8 mouse cellular contexts compared by ENCODE assay signal in genomic region chr4:132776764-132777163, GRCm38 (mm10). TPM values are rescaled to one million over a fixed set of nuclear protein-coding genes. Genes with fewer than 3 reads are reported as not detected.
DNase-seq lines count a peak whose midpoint lies in the region; ATAC-seq and TF ChIP-seq lines count a peak whose summit lies in the region.

No protein-coding gene starts in this region.

- intact Hi-C loops in gastrocnemius, adult 2 months (cut with DNase I), result loop anchor here (5.0 kb wide), 1 partner anchor 156 kb away; no protein-coding TSS in a partner anchor

- DNase-seq in 416B (ENCODE audit: low read depth), result peak; percentile 70
- peak; percentile 52 for DNase-seq in brain, embryonic 14.5 days (ENCODE audit: low read depth)
- DNase-seq in gastrocnemius, adult 2 months, result peak; percentile 70
- DNase-seq in layer of hippocampus, adult 8-10 months (ENCODE audit: low spot score in 2 of 2), result peak; percentile 42 to 77
- DNase-seq in lung, postnatal 36 days, result peak; percentile 88
- peak; percentile 71 to 87 for DNase-seq in spleen, adult 18-20 months

- no peak overlapping the region for H3K4me3 ChIP-seq in gastrocnemius, adult 2 months

- H3K27ac ChIP-seq in gastrocnemius, adult 2 months, result no peak overlapping the region

- peak; percentile 45 for ATAC-seq in CD4-positive, CD25-positive, alpha-beta regulatory T cell, adult 4 months
- ATAC-seq in inflammation-experienced regulatory T-cells, adult 6 months, result no peak

- TF ChIP-seq POLR2A in brain, embryonic 14.5 days (IDR thresholded peaks at IDR 0.05; ENCODE audit: borderline replicate concordance, extremely low read depth, insufficient read depth, insufficient read length, poor library complexity, severe bottlenecking), result no peak

- TF ChIP-seq CTCF in brain, embryonic 14.5 days (IDR thresholded peaks at IDR 0.05; ENCODE audit: borderline replicate concordance, extremely low read depth, insufficient read depth, insufficient read length), result peak; percentile 60
- peak; percentile 64 for TF ChIP-seq CTCF in gastrocnemius, adult 2 months (IDR thresholded peaks at IDR 0.05)

RNA-seq across cellular contexts. Expression of gene Rpa2, which starts 8.6 kb away (rescaled TPM):
- polyA plus RNA-seq in CD4-positive, CD25-positive, alpha-beta regulatory T cell, adult 4 months (2017; shearing (Covaris generic)), result 10 to 100 TPM; 64.3 to 66.9 TPM
- 29.6 and 46.6 TPM in 2 replicates for polyA plus RNA-seq in brain, embryonic 14.5 days (2012; rRNA removed)
- 10 to 100 TPM; 14.2 to 16.3 TPM for total RNA-seq in gastrocnemius, adult 2 months (2021)
- 10 to 100 TPM; 13.3 to 15.7 (median 15.1) TPM for total RNA-seq in layer of hippocampus, adult 8-10 months (2022)
- 100 to 1,000 TPM in 1 of 3 experiments, 10 to 100 TPM in 2; 61.0 to 124 (median 76.1) TPM for polyA plus RNA-seq in inflammation-experienced regulatory T-cells, adult 6 months (2017; shearing (Covaris generic))

RNA-seq across cellular contexts. Expression of gene Themis2, which starts 19.4 kb away (rescaled TPM):
- 1 to 10 TPM in 1 of 2 experiments, under 1 TPM in 1; 0.24 to 1.1 TPM for polyA plus RNA-seq in CD4-positive, CD25-positive, alpha-beta regulatory T cell, adult 4 months (2017; shearing (Covaris generic))
- polyA plus RNA-seq in brain, embryonic 14.5 days (2012; rRNA removed), result 0.38 and 0.90 TPM in 2 replicates
- total RNA-seq in gastrocnemius, adult 2 months (2021), result under 1 TPM; 0.69 to 0.70 TPM
- total RNA-seq in layer of hippocampus, adult 8-10 months (2022), result 1 to 10 TPM in 2 of 4 experiments, under 1 TPM in 2; 0.62 to 3.9 (median 1.6) TPM
- 1 to 10 TPM in 1 of 3 experiments, under 1 TPM in 2; 0.56 to 5.8 (median 0.71) TPM for polyA plus RNA-seq in inflammation-experienced regulatory T-cells, adult 6 months (2017; shearing (Covaris generic))

RNA-seq across cellular contexts. Expression of gene Smpdl3b, which starts 19.7 kb away (rescaled TPM):
- 1 to 10 TPM in 1 of 2 experiments, under 1 TPM in 1; 0.96 to 1.8 TPM for polyA plus RNA-seq in CD4-positive, CD25-positive, alpha-beta regulatory T cell, adult 4 months (2017; shearing (Covaris generic))
- 0.78 and 1.1 TPM in 2 replicates for polyA plus RNA-seq in brain, embryonic 14.5 days (2012; rRNA removed)
- under 1 TPM; 0.47 to 0.66 TPM for total RNA-seq in gastrocnemius, adult 2 months (2021)
- total RNA-seq in layer of hippocampus, adult 8-10 months (2022), result 1 to 10 TPM; 3.4 to 4.6 (median 4.0) TPM
- 1 to 10 TPM; 4.0 to 9.1 (median 4.3) TPM for polyA plus RNA-seq in inflammation-experienced regulatory T-cells, adult 6 months (2017; shearing (Covaris generic))

RNA-seq across cellular contexts. Expression of gene Xkr8, which starts 44.4 kb away (rescaled TPM):
- 10 to 100 TPM in 1 of 2 experiments, 1 to 10 TPM in 1; 5.4 to 14.9 TPM for polyA plus RNA-seq in CD4-positive, CD25-positive, alpha-beta regulatory T cell, adult 4 months (2017; shearing (Covaris generic))
- polyA plus RNA-seq in brain, embryonic 14.5 days (2012; rRNA removed), result 6.6 and 7.1 TPM in 2 replicates
- under 1 TPM; 0.54 to 0.70 TPM for total RNA-seq in gastrocnemius, adult 2 months (2021)
- total RNA-seq in layer of hippocampus, adult 8-10 months (2022), result 1 to 10 TPM; 2.9 to 4.5 (median 3.6) TPM
- polyA plus RNA-seq in inflammation-experienced regulatory T-cells, adult 6 months (2017; shearing (Covaris generic)), result 1 to 10 TPM; 2.4 to 9.2 (median 7.8) TPM
